Mouse (Mus musculus) MEL (cell line): ENCODE data around the gene Gfod1. TPM values are rescaled to one million over a fixed set of nuclear protein-coding genes. Genes with fewer than 3 reads are reported as not detected.

Experiments
- DNase-seq: peaks from one replicate; pipeline ENCODE4 v3.0.0; 2011; ENCODE audit warnings: low read depth, low spot score
- H3K27ac ChIP-seq: 2 replicates; pipeline ENCODE4 v1.5.1; 2012; ENCODE audit warnings: low read depth, mild to moderate bottlenecking, control low read depth, low read length, moderate library complexity; ENCODE audit not compliant: control insufficient read depth
- H3K27me3 ChIP-seq, 2 experiments: fragments of 150-350 bp in 1 of 2; sonication (generic) in 1 of 2; 2 replicates each; pipeline ENCODE4 v1.6.1; 2012; ENCODE audit warnings: low read length in 2 of 2, mild to moderate bottlenecking in 2 of 2, improper control_type of control experiment in 1 of 2, moderate library complexity in 1 of 2; ENCODE audit not compliant: insufficient read depth in 2 of 2, control insufficient read depth in 1 of 2
- H3K36me3 ChIP-seq, 2 experiments: 2 replicates each; pipeline ENCODE4 v1.6.1; 2012 to 2014; ENCODE audit warnings: low read length in 2 of 2, improper control_type of control experiment in 1 of 2, inconsistent platforms in 1 of 2, mild to moderate bottlenecking in 1 of 2; ENCODE audit not compliant: insufficient read depth in 2 of 2, control insufficient read depth in 1 of 2
- H3K4me1 ChIP-seq, 2 experiments: fragments of 150-350 bp in 1 of 2; sonication (generic) in 1 of 2; 2 replicates each; pipeline ENCODE4 v1.6.1; 2012; ENCODE audit warnings: low read length in 2 of 2, improper control_type of control experiment in 1 of 2, mild to moderate bottlenecking in 1 of 2; ENCODE audit not compliant: insufficient read depth in 2 of 2, control insufficient read depth in 1 of 2
- H3K4me3 ChIP-seq, 2 experiments: fragments of 150-350 bp in 1 of 2; sonication (generic) in 1 of 2; 2 replicates each; pipeline ENCODE4 v1.5.1; 2012; ENCODE audit warnings: low read depth in 2 of 2, low read length in 2 of 2, mild to moderate bottlenecking in 2 of 2, moderate library complexity in 2 of 2, control low read depth in 1 of 2, improper control_type of control experiment in 1 of 2; ENCODE audit not compliant: control insufficient read depth in 1 of 2, insufficient read depth in 1 of 2
- H3K79me2 ChIP-seq: 2 replicates; pipeline ENCODE4 v1.6.1; 2012; ENCODE audit warnings: mild to moderate bottlenecking, low read length, moderate library complexity; ENCODE audit not compliant: control insufficient read depth, poor library complexity, insufficient read depth
- H3K9ac ChIP-seq: 2 replicates; pipeline ENCODE4 v1.6.1; 2012; ENCODE audit warnings: low read depth, mild to moderate bottlenecking, control low read depth, low read length, moderate library complexity; ENCODE audit not compliant: control insufficient read depth, poor library complexity, severe bottlenecking
- H3K9me3 ChIP-seq: fragments of 150-350 bp; sonication (generic); replicated peaks from 2 replicates; pipeline ENCODE4 v1.6.1; 2012; ENCODE audit warnings: mild to moderate bottlenecking, low read length, improper control_type of control experiment, moderate library complexity; ENCODE audit not compliant: insufficient read depth
- CHD1 ChIP-seq: IDR thresholded peaks from 2 replicates; pipeline ENCODE4 v1.6.1; 2012; ENCODE audit warnings: low read depth, mild to moderate bottlenecking, inconsistent platforms, low read length, improper control_type of control experiment
- CHD2 ChIP-seq: IDR thresholded peaks from 2 replicates; pipeline ENCODE4 v1.6.1; 2011; ENCODE audit warnings: low read length, improper control_type of control experiment
- CTCF ChIP-seq, 3 experiments: IDR thresholded peaks in 2 of 3; conservative IDR thresholded peaks in 1 of 3; 2 replicates each; pipeline ENCODE4 v1.5.1; 2011 to 2012; ENCODE audit warnings: low read length in 3 of 3, low read depth in 2 of 3, mild to moderate bottlenecking in 2 of 3, improper control_type of control experiment in 1 of 3, inconsistent platforms in 1 of 3, mixed read lengths in 1 of 3, moderate library complexity in 1 of 3; ENCODE audit not compliant: control insufficient read depth in 1 of 3, insufficient read depth in 1 of 3, poor library complexity in 1 of 3, severe bottlenecking in 1 of 3
- ETS1 ChIP-seq: IDR thresholded peaks from 2 replicates; pipeline ENCODE4 v1.6.1; 2012; ENCODE audit warnings: low read depth, mild to moderate bottlenecking, inconsistent platforms, low read length, improper control_type of control experiment, moderate library complexity
- GABPA ChIP-seq: IDR thresholded peaks from 2 replicates; pipeline ENCODE4 v1.6.1; 2012; ENCODE audit warnings: low read depth, mild to moderate bottlenecking, inconsistent platforms, low read length, improper control_type of control experiment, moderate library complexity
- GATA1 ChIP-seq: IDR thresholded peaks from 2 replicates; pipeline ENCODE4 v1.6.1; 2011; ENCODE audit warnings: low read depth, low read length, improper control_type of control experiment
- JUND ChIP-seq: IDR thresholded peaks from 2 replicates; pipeline ENCODE4 v1.6.1; 2011; ENCODE audit warnings: low read depth, mild to moderate bottlenecking, improper control_type of control experiment, low read length
- KAT2A ChIP-seq: conservative IDR thresholded peaks from 2 replicates; pipeline ENCODE4 v1.6.1; 2012; ENCODE audit warnings: low read depth, low read length, improper control_type of control experiment, inconsistent platforms
- MAFK ChIP-seq: IDR thresholded peaks from 2 replicates; pipeline ENCODE4 v1.6.1; 2011; ENCODE audit warnings: low read depth, mild to moderate bottlenecking, low read length, improper control_type of control experiment, borderline replicate concordance
- MAZ ChIP-seq: IDR thresholded peaks from 2 replicates; pipeline ENCODE4 v1.6.1; 2012; ENCODE audit warnings: low read depth, mild to moderate bottlenecking, inconsistent platforms, low read length, improper control_type of control experiment
- MEF2A ChIP-seq: IDR thresholded peaks from 2 replicates; pipeline ENCODE4 v1.6.1; 2014; ENCODE audit warnings: low read depth, mild to moderate bottlenecking, inconsistent platforms, low read length, improper control_type of control experiment; ENCODE audit not compliant: poor library complexity, insufficient replicate concordance, severe bottlenecking; ENCODE audit errors: extremely low read depth
- MYB ChIP-seq: IDR thresholded peaks from 2 replicates; pipeline ENCODE4 v1.6.1; 2011; ENCODE audit warnings: mild to moderate bottlenecking, low read depth, low read length, improper control_type of control experiment
- MYC ChIP-seq: IDR thresholded peaks from 2 replicates; pipeline ENCODE4 v1.6.1; 2011; ENCODE audit warnings: low read depth, mild to moderate bottlenecking, low read length, improper control_type of control experiment, moderate library complexity
- NELFE ChIP-seq: IDR thresholded peaks from 2 replicates; pipeline ENCODE4 v1.6.1; 2011; ENCODE audit warnings: low read depth, low read length, improper control_type of control experiment
- NRF1 ChIP-seq: IDR thresholded peaks from 2 replicates; pipeline ENCODE4 v1.6.1; 2014; ENCODE audit warnings: low read depth, mild to moderate bottlenecking, inconsistent platforms, low read length, improper control_type of control experiment, moderate library complexity; ENCODE audit not compliant: poor library complexity, insufficient read depth, severe bottlenecking
- POLR2A ChIP-seq, 2 experiments: IDR thresholded peaks; 2 replicates each; pipeline ENCODE4 v1.6.1; 2011 to 2012; ENCODE audit warnings: low read length in 2 of 2, mild to moderate bottlenecking in 2 of 2, control low read depth in 1 of 2, improper control_type of control experiment in 1 of 2, low read depth in 1 of 2, moderate library complexity in 1 of 2; ENCODE audit not compliant: control insufficient read depth in 1 of 2, insufficient read depth in 1 of 2, poor library complexity in 1 of 2
- POLR2AphosphoS5 ChIP-seq: IDR thresholded peaks from 2 replicates; pipeline ENCODE4 v1.6.1; 2012; ENCODE audit warnings: low read depth, borderline replicate concordance, mild to moderate bottlenecking, inconsistent platforms, low read length, moderate library complexity, mixed read lengths
- RAD21 ChIP-seq: IDR thresholded peaks from 2 replicates; pipeline ENCODE4 v1.6.1; 2011; ENCODE audit warnings: mild to moderate bottlenecking, low read depth, low read length, improper control_type of control experiment
- RCOR1 ChIP-seq: IDR thresholded peaks from 2 replicates; pipeline ENCODE4 v1.6.1; 2012; ENCODE audit warnings: low read depth, mild to moderate bottlenecking, inconsistent platforms, low read length, improper control_type of control experiment
- SMC3 ChIP-seq: IDR thresholded peaks from 2 replicates; pipeline ENCODE4 v1.6.1; 2011; ENCODE audit warnings: low read depth, low read length, improper control_type of control experiment
- TAL1 ChIP-seq: IDR thresholded peaks from 2 replicates; pipeline ENCODE4 v1.6.1; 2012; ENCODE audit warnings: mild to moderate bottlenecking, inconsistent platforms, low read length, moderate library complexity, mixed read lengths
- TCF12 ChIP-seq: IDR thresholded peaks from 2 replicates; pipeline ENCODE4 v1.6.1; 2014; ENCODE audit warnings: low read depth, mild to moderate bottlenecking, inconsistent platforms, low read length, improper control_type of control experiment, moderate library complexity
- ZC3H11A ChIP-seq: IDR thresholded peaks from 2 replicates; pipeline ENCODE4 v1.6.1; 2012; ENCODE audit warnings: low read depth, mild to moderate bottlenecking, inconsistent platforms, low read length, improper control_type of control experiment
- ZKSCAN1 ChIP-seq: IDR thresholded peaks from 2 replicates; pipeline ENCODE4 v1.6.1; 2012; ENCODE audit warnings: low read depth, mild to moderate bottlenecking, inconsistent platforms, low read length, improper control_type of control experiment, moderate library complexity
- ZMIZ1 ChIP-seq: IDR thresholded peaks from 2 replicates; pipeline ENCODE4 v1.6.1; 2012; ENCODE audit warnings: low read depth, mild to moderate bottlenecking, inconsistent platforms, low read length, improper control_type of control experiment, moderate library complexity
- polyA plus RNA-seq, 2 experiments: library from polyadenylated mRNA; stranded (reverse) in 1 of 2; unstranded in 1 of 2; fragments of >175 nt in 1 of 2; fragments of >200 nt in 1 of 2; gene quantifications; 2 replicates each; pipeline versions ENCODE4 v1.2.1 to v1.2.4; 2012; ENCODE audit warnings: low replicate concordance in 2 of 2, low read depth in 1 of 2; ENCODE audit not compliant: insufficient read length in 2 of 2, insufficient read depth in 1 of 2, missing spikeins in 1 of 2
- total RNA-seq: library from RNA; depleted of rRNA; stranded (reverse); fragments of 300-350 nt; gene quantifications from 2 replicates; pipeline ENCODE4 v1.2.3, GENCODE M21; 2012

The Gfod1 gene
- total and polyA plus RNA-seq, 3 experiments, result 0.27 to 0.93 TPM; not detected in 1

DNA sequence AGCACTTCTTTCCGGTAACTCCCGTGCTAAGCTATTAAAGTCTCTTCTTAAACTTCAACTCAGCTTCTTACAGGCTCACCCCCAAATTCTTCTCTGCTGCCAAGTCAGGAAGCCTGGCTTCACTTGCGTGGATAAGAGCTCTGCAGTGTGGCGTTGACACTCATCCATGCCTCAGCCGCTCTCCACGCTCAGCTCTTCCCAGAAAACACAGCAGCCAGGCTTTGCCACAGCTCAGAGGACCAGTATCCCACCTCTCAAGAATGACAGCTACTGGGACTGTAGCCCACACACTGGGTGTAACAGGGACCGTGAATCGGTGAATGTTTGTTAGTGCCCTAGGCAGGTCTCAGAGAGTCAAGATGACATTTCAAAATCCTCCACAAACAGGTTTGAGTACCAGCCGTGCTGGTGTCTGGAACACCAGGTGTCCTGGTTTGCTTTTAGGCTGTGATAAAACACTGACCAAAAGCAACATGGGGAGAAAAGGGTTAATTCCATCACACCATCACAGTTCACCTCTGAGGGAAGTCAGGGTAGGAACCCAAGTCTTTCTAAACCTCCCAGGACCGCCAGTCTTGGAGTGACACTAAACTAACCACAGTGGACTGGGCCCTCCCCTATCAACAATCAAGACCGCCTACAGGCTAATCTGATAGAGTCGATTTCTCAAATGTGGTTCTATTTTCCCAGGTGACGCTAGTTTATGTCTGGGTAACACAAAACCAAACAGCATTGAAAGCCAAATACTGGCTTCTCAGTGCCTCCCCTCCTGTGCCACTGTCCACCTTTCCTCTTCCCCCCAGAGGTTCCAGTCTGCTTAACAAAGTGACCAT, 31.5 kb downstream of the Gfod1 start:
- H3K79me2 ChIP-seq, result no peaks in the 10 kb centered on the region
- DNase-seq, result no peak
- TF ChIP-seq TCF12, result no peak
- TF ChIP-seq POLR2AphosphoS5, result no peak
- TF ChIP-seq RCOR1, result no peak
- TF ChIP-seq MEF2A, result no peak
- TF ChIP-seq ETS1, result no peak
- no peak for TF ChIP-seq GATA1
- no peak for TF ChIP-seq MYC
- TF ChIP-seq CHD2, result no peak
- TF ChIP-seq POLR2A (IDR thresholded peaks at IDR 0.05; ENCODE audit: control insufficient read depth in 1 of 2, insufficient read depth in 1 of 2, low read depth in 1 of 2, low read length in 2 of 2, poor library complexity in 1 of 2), result no peak
- no peak for TF ChIP-seq TAL1
- no peak for TF ChIP-seq ZMIZ1
- TF ChIP-seq KAT2A, result no peak
- no peak for TF ChIP-seq JUND
- no peak for TF ChIP-seq SMC3
- TF ChIP-seq MAFK, result no peak
- TF ChIP-seq NRF1, result no peak
- TF ChIP-seq ZKSCAN1, result no peak
- TF ChIP-seq CHD1, result no peak
- no peak for TF ChIP-seq ZC3H11A
- TF ChIP-seq, all 39 proteins: peak for 0
- Histone ChIP-seq H3K36me3 (no peaks in the 10 kb centered on the region; a peak in 2 of 4 replicates), H3K9me3 (no peaks in the 10 kb centered on the region), H3K27ac (no peak overlapping the region), H3K9ac (no peak overlapping the region), H3K4me3 (no peak overlapping the region), H3K4me1 (peaks cover 0 to 6% of the 10 kb centered on the region in 2 experiments; a peak in 2 of 4 replicates), H3K27me3 (no peaks in the 10 kb centered on the region; a peak in 1 of 4 replicates)

DNA sequence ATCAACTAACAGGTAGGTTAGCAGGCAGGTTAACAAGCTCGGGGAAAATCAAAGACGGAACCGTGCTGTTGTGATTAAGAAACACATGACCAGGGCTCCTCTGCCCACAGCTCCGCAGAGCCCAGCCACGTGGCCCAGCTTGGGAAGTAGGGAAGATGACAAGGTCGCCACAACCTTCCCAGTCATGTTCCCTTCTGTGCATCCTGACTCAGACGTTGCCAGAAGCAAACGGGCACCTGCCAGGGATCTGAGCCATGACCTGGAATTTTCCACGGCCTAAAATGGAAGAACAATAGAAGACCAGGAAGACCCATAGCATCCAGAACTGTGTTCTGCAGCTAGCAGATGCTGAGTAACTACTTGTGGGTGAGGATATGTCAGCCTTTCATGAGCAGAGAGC, 32.5 kb downstream of the Gfod1 start:
- H3K27ac ChIP-seq, result no peak overlapping the region
- no peak overlapping the region for H3K4me3 ChIP-seq
- peaks cover 0 to 2% of the 10 kb centered on the region in 2 experiments; a peak in 2 of 4 replicates for H3K36me3 ChIP-seq
- peaks cover 0 to 7% of the 10 kb centered on the region in 2 experiments; a peak in 2 of 4 replicates for H3K4me1 ChIP-seq
- TF ChIP-seq MAZ (no peak), POLR2AphosphoS5 (no peak), CTCF (IDR thresholded peaks at IDR 0.05 in 2 of 3, conservative IDR thresholded peaks at IDR 0.05 in 1 of 3; ENCODE audit: control insufficient read depth in 1 of 3, insufficient read depth in 1 of 3, low read depth in 2 of 3, low read length in 3 of 3, poor library complexity in 1 of 3, severe bottlenecking in 1 of 3) (no peak), ZC3H11A (no peak), JUND (no peak), NELFE (no peak), CHD1 (no peak), ZMIZ1 (no peak), MAFK (no peak), RCOR1 (no peak), GABPA (no peak), CHD2 (no peak), MYB (no peak), POLR2A (IDR thresholded peaks at IDR 0.05; ENCODE audit: control insufficient read depth in 1 of 2, insufficient read depth in 1 of 2, low read depth in 1 of 2, low read length in 2 of 2, poor library complexity in 1 of 2) (no peak), RAD21 (no peak)
- TF ChIP-seq, all 39 proteins: peak for 0
- Histone ChIP-seq H3K9me3 (no peaks in the 10 kb centered on the region), H3K79me2 (no peaks in the 10 kb centered on the region), H3K27me3 (no peaks in the 10 kb centered on the region; a peak in 1 of 4 replicates), H3K9ac (no peak overlapping the region)
- no peak for DNase-seq
